ENCODE assay signal across 16 mouse cellular contexts in the genomic region with DNA sequence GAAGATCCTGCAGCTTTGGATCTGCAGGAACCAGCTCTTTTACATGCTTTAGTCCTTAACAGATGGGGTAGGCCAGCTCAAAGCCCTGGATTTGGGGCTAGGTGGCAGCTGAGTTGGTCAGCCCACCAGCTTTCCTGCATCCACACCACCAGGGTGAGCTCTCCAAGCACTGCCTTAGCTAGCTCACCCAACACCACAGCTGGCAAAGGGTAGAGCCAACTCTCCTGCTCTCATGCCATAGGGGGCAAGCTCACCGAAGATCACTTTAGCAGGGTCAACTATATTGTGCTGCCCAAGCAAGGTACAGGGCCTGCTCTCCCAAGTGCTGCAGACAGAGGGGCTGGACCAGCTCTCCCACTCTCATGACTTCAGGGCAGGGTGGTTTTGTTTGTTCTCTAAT. TPM values are rescaled to one million over a fixed set of nuclear protein-coding genes. Genes with fewer than 3 reads are reported as not detected.
"Had no signal": no experiment of that assay in that cellular context is flagged by ENCODE, and none has a peak within 500 bp of the region (broad histone marks: within the 10 kb centered on the region; RNA-seq: fewer than 3 reads in every experiment).

No protein-coding gene starts in this region.

- H3K36me3 ChIP-seq: liver, embryonic 13.5 days had no signal

- DNase-seq: kidney, postnatal 25 days; layer of hippocampus, adult 9-11 months; layer of hippocampus, postnatal 36 days; liver, embryonic 13.5 days; lung, embryonic 14.5 days; lung, postnatal 14 days; midbrain, embryonic 14.5 days; thymus, adult 2 months; thymus, postnatal 14 days; thymus, postnatal 4 days had no signal

- H3K4me3 ChIP-seq: layer of hippocampus, adult 2 months; left cerebral cortex, adult 2 months; liver, embryonic 13.5 days had no signal

- H3K9me3 ChIP-seq: liver, embryonic 13.5 days had no signal

- H3K9ac ChIP-seq: liver, embryonic 13.5 days; lung, embryonic 14.5 days had no signal

- H3K4me2 ChIP-seq: liver, embryonic 13.5 days; lung, embryonic 14.5 days; midbrain, embryonic 11.5 days had no signal

- H3K27ac ChIP-seq: kidney, postnatal 0 days; layer of hippocampus, adult 2 months; left cerebral cortex, adult 2 months; liver, embryonic 13.5 days; stomach, postnatal 0 days had no signal

RNA-seq across cellular contexts. Expression of gene Tmtc1, which starts 6.6 kb away (rescaled TPM):
- total RNA-seq: megakaryocyte progenitor cell, adult 5-6 weeks had no signal
